Mouse (Mus musculus): ENCODE measurements around the gene R3hcc1l. TPM values are rescaled to one million over a fixed set of nuclear protein-coding genes. Genes with fewer than 3 reads are reported as not detected.

Gene R3hcc1l
- polyA plus RNA-seq, 1 experiment from 2014 or later, result 16.3 TPM

DNA sequence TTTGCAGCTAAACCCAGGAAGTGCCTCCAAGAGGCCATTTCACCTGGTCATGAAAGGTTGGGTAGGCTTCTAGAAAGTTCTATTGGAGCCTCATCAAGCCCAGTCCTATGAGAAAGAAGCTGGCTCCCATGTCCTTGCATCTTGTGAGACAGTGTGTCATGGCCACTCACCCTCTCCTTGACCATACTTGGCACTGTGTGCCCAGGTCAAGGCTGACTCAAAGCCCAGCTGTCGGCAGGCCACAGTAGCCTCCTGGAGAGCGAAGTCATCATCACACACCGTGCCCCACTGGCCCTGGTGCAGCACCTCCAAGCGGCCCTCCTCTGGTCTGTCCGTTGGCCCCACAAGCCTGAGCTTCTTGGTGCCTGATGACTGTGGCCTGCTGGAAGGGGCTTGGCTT, 89.5 kb downstream of the R3hcc1l start:
- Histone ChIP-seq H3K9ac (replicated peaks) (no peak overlapping the region), H3K27me3 (no peaks in the 10 kb centered on the region), H3K27ac (replicated peaks) (no peak overlapping the region), H3K4me3 (no peak overlapping the region), H3K4me2 (replicated peaks) (no peak overlapping the region), H3K9me3 (no peaks in the 10 kb centered on the region), H3K36me3 (no peaks in the 10 kb centered on the region), H3K4me1 (peaks cover 7% of the 10 kb centered on the region)
- WGBS, result 94% methylated on average over 5 of the region's 5 CpGs
- no peak for ATAC-seq (replicated peaks)

DNA sequence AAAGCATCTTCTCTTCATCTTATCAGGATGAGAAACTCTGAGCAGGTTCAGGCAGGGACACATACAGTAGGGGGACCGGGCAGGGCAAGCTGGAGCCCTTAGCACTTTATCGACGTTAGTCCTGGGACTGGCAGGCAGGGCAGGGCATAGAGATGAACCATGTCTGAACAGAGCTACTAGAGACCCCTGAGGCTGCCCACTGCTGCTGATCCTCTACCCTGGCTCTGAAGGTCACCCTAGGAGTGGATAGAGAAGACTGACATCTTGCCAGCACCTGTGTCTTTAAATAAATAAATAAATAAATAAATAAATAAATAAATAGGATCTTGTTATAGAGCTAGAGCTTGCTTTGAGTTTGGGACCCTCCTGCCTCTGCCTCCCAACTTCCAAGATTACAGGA, 91.2 kb downstream of the R3hcc1l start:
- H3K4me3 ChIP-seq, result no peak overlapping the region
- no peaks in the 10 kb centered on the region for H3K9me3 ChIP-seq
- no peak overlapping the region for H3K4me2 ChIP-seq (replicated peaks)
- 0 out of 2 replicates have a peak, but pooled peaks cover 4% of the 10 kb centered on the region for H3K27me3 ChIP-seq
- WGBS, result 86% methylated on average over 3 of the region's 3 CpGs
- H3K4me1 ChIP-seq, result peaks cover 7% of the 10 kb centered on the region
- no peaks in the 10 kb centered on the region for H3K36me3 ChIP-seq
- no peak overlapping the region for H3K9ac ChIP-seq (replicated peaks)
- ATAC-seq (replicated peaks), result no peak
- H3K27ac ChIP-seq (replicated peaks), result no peak overlapping the region

DNA sequence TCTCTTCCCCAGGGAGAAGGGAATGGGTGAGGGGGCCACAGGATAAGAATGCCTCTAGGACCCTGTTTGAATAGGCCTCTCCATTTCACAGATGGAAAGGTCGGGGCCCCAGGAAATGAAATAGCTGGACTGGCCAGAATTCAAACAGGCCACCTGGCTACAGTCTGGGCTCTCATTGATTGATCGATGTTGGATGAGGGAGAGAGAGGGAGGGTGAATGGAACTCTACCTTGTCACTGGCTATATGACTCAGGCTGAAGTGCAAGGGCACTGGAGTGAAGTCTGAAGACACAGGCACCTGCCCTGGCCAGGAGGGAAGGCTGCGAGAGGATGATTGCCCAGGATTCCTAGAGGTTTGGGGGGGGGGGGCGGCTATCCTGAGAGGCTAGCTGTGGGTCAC, 93.2 kb downstream of the R3hcc1l start:
- ATAC-seq (replicated peaks), result no peak
- Histone ChIP-seq H3K27ac (replicated peaks) (no peak overlapping the region), H3K4me3 (no peak overlapping the region), H3K27me3 (0 out of 2 replicates have a peak, but pooled peaks cover 4% of the 10 kb centered on the region), H3K4me1 (peaks cover 7% of the 10 kb centered on the region), H3K9me3 (no peaks in the 10 kb centered on the region), H3K36me3 (no peaks in the 10 kb centered on the region), H3K9ac (replicated peaks) (no peak overlapping the region), H3K4me2 (replicated peaks) (no peak overlapping the region)
- 80% methylated on average over 4 of the region's 4 CpGs for WGBS

DNA sequence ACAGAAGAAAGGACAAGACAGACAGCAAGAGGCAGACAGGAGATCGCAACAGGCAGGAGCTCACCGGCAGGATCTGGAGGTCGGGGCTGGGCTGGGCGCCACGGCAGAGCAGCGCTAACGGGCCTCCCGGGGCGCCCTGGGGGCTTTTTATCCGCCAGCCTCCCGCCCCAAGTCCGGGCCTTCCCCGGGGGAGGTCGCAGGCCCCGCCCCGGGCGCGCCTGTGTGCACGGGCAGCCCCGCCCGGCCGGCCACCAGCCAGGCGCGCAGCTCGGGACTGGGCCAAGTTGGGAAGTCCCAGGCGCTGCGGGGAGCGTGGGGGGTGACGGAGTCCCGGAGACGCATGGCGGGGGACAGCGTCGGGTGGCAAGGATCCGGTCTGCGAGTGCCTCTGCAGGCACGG, 94.1 kb downstream of the R3hcc1l start, which contains the start of gene Loxl4:
Loxl4 (minus strand) TSS at position 160 of the 400 bp plus-strand sequence.
- Histone ChIP-seq H3K4me3 (peak within 1 kb of the TSS; percentile 36), H3K4me1 (peaks cover 7% of the 10 kb centered on the region), H3K9ac (replicated peaks) (peak within 1 kb of the TSS; percentile 14; the same call in 1 of the 2 replicates), H3K27me3 (0 out of 2 replicates have a peak, but pooled peaks cover 4% of the 10 kb centered on the region), H3K9me3 (no peaks in the 10 kb centered on the region), H3K4me2 (replicated peaks) (peak within 1 kb of the TSS; percentile 63), H3K36me3 (no peaks in the 10 kb centered on the region), H3K27ac (replicated peaks) (no peak within 1 kb of the TSS)
- WGBS, result 1% methylated on average over 36 of the region's 37 CpGs
- ATAC-seq (replicated peaks), result peak; percentile 41; the same call in 1 of the 2 replicates

DNA sequence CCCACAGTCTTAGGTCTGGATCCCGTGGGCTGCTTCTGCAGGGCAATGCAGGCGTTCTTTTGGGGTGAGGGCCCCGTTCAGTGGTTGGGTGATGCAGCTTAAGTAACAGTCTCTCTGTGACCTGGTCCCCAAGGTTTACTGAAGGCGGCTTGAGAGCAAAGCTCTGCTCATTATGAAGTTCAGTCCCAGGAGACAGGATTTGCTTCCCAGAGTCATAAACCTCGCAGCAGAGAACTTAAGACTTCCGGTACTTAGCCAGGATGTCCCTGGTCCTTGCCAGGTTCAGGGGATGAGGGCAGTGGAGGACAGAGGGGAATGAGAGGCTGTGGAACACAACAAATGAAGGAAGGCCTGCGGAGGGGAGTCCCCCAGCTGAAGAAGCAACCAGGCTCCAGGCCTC, 94.6 kb downstream of the R3hcc1l start:
- H3K36me3 ChIP-seq, result no peaks in the 10 kb centered on the region
- no peak overlapping the region; the same call in 1 of the 2 replicates for H3K9ac ChIP-seq (replicated peaks)
- peaks cover 7% of the 10 kb centered on the region for H3K4me1 ChIP-seq
- H3K9me3 ChIP-seq, result no peaks in the 10 kb centered on the region
- H3K27ac ChIP-seq (replicated peaks), result no peak overlapping the region
- peak overlapping the region; percentile 36 for H3K4me3 ChIP-seq
- no peak for ATAC-seq (replicated peaks)
- 0 out of 2 replicates have a peak, but pooled peaks cover 4% of the 10 kb centered on the region for H3K27me3 ChIP-seq
- H3K4me2 ChIP-seq (replicated peaks), result peak overlapping the region; percentile 63
- WGBS, result 31% methylated on average over 7 of the region's 7 CpGs

DNA sequence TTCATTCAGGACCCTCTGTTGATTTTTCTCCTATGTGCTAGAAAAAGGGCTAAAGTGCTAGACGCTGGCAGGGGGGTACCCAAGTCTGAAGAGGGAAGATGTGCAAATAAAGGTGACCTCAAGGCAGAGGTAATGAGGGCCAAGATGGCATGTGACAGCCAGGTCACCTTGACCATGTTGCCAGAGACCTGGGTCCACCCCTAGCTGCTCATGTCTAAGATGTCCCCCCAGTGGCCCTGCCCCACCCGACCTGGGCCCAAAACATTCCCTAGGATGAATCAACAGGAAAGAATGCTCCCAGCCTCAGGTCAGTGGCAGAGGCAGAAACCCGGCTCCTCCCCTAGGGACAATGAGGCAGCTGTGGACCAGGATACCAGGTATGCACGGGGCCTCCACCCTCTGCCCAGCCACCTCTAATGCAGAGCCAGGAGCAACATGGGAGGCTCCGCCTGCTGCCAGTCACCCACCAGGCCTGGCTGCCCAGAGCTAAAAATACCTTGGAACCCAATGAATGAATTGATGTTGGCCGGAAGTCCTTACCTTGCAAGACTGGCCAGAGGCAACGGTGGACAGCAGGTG, 95.2 kb downstream of the R3hcc1l start:
- Histone ChIP-seq H3K27ac (replicated peaks) (no peak overlapping the region), H3K27me3 (0 out of 2 replicates have a peak, but pooled peaks cover 4% of the 10 kb centered on the region), H3K4me3 (no peak overlapping the region), H3K9ac (replicated peaks) (no peak overlapping the region), H3K4me2 (replicated peaks) (no peak overlapping the region), H3K36me3 (no peaks in the 10 kb centered on the region), H3K9me3 (no peaks in the 10 kb centered on the region), H3K4me1 (peaks cover 7% of the 10 kb centered on the region)
- no peak for ATAC-seq (replicated peaks)
- 75% methylated on average over 7 of the region's 7 CpGs for WGBS

DNA sequence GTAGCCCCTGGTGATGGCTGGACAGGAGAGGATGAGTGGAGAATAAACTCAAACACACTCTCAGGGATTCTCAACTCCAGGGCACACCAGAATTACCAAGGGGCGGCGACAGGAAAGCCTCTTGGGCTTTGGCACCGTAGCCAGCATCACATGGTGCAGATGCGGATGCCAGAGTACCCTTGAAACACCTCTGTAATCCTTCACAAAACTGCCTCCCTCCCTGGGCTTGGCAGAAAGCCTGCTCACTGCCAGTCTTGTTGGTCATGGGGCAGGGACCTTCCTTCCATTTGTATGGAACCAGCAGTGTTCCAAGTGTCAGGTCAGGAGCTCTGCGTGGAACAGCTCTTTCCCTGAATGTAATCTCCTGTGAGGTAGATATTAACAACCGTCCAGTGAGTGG, 109.5 kb downstream of the R3hcc1l start:
- Histone ChIP-seq H3K4me1 (peaks cover 4% of the 10 kb centered on the region; the same call in 1 of the 2 replicates), H3K9me3 (no peaks in the 10 kb centered on the region), H3K4me2 (replicated peaks) (no peak overlapping the region), H3K36me3 (no peaks in the 10 kb centered on the region), H3K27ac (replicated peaks) (no peak overlapping the region), H3K4me3 (no peak overlapping the region), H3K9ac (replicated peaks) (no peak overlapping the region), H3K27me3 (no peaks in the 10 kb centered on the region)
- 79% methylated on average over 6 of the region's 6 CpGs for WGBS
- ATAC-seq (replicated peaks), result no peak

DNA sequence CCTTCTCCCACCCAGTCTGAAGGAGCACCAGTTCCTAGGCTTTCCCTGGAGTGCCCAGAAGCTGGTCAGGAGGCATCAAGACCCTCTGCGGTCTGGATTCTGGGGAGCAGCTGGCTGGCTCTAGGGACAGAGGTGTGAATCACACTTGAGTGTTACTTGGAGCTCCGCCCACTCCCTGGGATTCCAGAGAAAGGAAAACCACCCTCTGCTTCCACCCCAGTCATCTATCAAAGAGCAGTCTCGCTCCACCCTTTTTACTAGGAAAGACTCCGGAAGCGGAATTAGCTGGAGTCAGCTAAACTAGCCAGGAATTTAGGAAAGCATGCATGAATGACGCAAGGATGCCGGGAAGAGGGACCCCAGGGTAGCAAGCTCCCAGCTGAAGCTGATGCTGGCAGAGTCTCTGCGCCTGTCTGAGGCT, 113.0 kb downstream of the R3hcc1l start:
- Histone ChIP-seq H3K4me3 (no peak overlapping the region), H3K27ac (replicated peaks) (no peak overlapping the region), H3K27me3 (no peaks in the 10 kb centered on the region), H3K9me3 (no peaks in the 10 kb centered on the region), H3K4me1 (peaks cover 7% of the 10 kb centered on the region; the same call in 1 of the 2 replicates), H3K4me2 (replicated peaks) (0 out of 2 replicates have a peak overlapping the region, but pooled peaks have one; percentile 0), H3K9ac (replicated peaks) (no peak overlapping the region), H3K36me3 (no peaks in the 10 kb centered on the region)
- peak; percentile 19; the same call in 1 of the 2 replicates for ATAC-seq (replicated peaks)
- 27% methylated on average over 8 of the region's 8 CpGs for WGBS

DNA sequence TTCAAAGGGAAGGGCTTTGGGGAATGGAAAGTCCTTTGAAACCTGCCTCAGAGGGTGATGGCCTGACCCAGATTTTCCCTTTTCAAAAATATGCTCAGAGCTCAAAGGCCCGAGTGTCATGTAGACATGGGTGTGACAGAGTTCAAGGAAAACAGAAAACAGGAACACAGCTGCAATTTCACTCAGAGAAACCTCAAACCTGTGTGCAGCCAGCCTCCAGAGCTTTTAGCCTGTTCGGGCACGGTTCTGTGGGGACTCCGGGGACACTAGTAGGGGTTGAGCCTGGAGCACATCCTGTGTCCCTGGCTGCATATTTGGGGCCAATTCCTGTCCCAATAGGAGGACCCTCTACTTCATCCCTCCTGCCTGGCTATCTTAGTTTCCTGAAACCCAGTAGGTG, 113.7 kb downstream of the R3hcc1l start:
- Histone ChIP-seq H3K36me3 (no peaks in the 10 kb centered on the region), H3K27ac (replicated peaks) (no peak overlapping the region), H3K9ac (replicated peaks) (no peak overlapping the region), H3K4me1 (peaks cover 14% of the 10 kb centered on the region), H3K27me3 (no peaks in the 10 kb centered on the region), H3K4me3 (no peak overlapping the region), H3K4me2 (replicated peaks) (no peak overlapping the region), H3K9me3 (no peaks in the 10 kb centered on the region)
- ATAC-seq (replicated peaks), result no peak
- 73% methylated on average over 4 of the region's 4 CpGs for WGBS

DNA sequence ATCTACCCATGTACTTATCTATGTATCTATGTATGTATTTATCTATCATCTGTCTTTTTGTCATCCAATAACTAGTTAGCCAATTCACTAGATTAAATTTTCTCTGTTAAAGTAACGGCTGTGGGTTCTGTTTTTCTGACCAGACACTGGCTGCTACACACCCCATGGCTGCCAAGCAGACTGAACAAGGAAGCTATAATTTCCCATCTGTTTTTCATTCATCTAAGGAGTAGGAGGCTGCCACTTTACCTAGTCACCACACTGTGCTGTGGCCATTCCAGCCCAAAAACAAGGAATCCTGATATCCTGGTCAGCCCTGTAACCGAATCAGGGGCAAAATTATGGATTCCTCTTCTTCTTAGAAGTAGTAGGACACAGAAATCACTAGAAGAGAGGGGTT, 115.1 kb downstream of the R3hcc1l start:
- Histone ChIP-seq H3K9me3 (no peaks in the 10 kb centered on the region), H3K4me3 (no peak overlapping the region)
- WGBS, result 74% methylated on average over 2 of the region's 2 CpGs

DNA sequence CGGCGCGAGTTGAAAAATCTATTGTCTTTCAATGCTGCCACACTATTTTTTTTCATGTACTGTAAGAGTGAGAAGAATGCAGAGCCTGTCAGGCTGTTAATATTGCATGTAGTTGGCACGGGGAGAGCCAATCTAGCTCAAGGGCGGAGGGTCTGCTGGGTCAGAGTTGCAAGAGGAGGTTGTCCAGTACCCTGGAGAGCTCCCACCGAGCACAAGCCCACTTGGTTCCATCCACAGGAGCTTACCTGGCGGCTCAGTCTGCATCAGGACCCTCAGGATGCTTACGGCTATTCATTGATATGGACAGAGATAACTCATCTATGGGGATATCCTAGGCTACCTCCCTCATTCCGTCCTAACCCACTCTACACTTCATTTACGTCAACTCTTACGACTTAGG, 118.1 kb downstream of the R3hcc1l start:
- peaks cover 12% of the 10 kb centered on the region for H3K4me1 ChIP-seq
- no peak overlapping the region for H3K9ac ChIP-seq (replicated peaks)
- no peak overlapping the region for H3K27ac ChIP-seq (replicated peaks)
- H3K27me3 ChIP-seq, result no peaks in the 10 kb centered on the region
- H3K4me3 ChIP-seq, result no peak overlapping the region
- 44% methylated on average over 11 of the region's 11 CpGs for WGBS
- H3K9me3 ChIP-seq, result no peaks in the 10 kb centered on the region
- no peaks in the 10 kb centered on the region for H3K36me3 ChIP-seq
- no peak overlapping the region for H3K4me2 ChIP-seq (replicated peaks)
- no peak for ATAC-seq (replicated peaks)

More for the DNA sequence above, 115.1 kb downstream of the R3hcc1l start:
- no peak overlapping the region for H3K9ac ChIP-seq (replicated peaks)
- H3K4me2 ChIP-seq (replicated peaks), result no peak overlapping the region
- no peaks in the 10 kb centered on the region for H3K36me3 ChIP-seq
- ATAC-seq (replicated peaks), result no peak
- peaks cover 16% of the 10 kb centered on the region for H3K4me1 ChIP-seq
- H3K27ac ChIP-seq (replicated peaks), result no peak overlapping the region
- no peaks in the 10 kb centered on the region for H3K27me3 ChIP-seq

DNA sequence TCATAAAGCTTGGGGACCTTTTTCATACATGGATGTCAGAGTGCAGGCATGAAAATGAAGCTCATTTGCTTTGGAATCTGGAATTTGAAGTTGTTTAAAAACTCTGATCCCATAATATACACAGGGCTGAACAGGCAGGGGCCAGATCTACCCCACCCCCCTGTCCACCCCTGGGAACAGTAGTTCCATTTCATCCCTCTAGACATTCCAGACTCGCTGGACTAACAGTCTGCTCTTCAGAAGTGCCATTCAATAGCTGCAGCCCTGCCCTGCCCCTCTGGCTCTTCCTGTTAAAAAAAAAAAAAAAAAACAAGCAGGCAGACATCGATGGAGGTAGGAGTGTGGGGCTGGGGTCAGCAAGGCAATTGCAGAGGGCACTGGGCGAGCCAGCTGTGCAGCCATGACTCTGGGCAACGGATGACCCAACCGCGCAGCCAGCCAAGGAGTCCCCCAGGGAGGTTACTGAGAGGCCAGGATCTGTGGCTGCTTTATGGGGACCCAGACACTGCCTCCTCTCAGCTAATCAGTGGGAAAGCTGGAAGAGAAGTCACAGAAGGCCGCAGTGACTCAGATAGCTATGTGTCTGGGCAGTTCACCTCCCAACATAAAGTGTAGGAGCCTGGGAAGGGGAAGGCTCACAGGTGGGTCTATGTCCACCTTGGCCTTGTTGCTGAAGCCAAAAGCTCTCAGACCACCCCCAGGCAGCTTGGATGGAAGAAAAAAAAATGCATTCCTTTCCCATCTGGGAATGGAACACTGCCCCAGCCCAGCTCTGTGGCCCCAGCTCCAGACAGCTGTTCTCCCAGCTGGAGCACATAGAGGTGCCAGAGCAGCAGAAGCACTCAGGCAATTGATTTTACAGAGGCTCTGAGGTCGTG, 120.3 kb downstream of the R3hcc1l start:
- no peaks in the 10 kb centered on the region for H3K36me3 ChIP-seq
- no peaks in the 10 kb centered on the region for H3K27me3 ChIP-seq
- no peak overlapping the region for H3K9ac ChIP-seq (replicated peaks)
- no peak overlapping the region for H3K27ac ChIP-seq (replicated peaks)
- no peak overlapping the region for H3K4me2 ChIP-seq (replicated peaks)
- WGBS, result 69% methylated on average over 8 of the region's 8 CpGs
- H3K9me3 ChIP-seq, result no peaks in the 10 kb centered on the region
- ATAC-seq (replicated peaks), result no peak
- H3K4me3 ChIP-seq, result no peak overlapping the region
- peaks cover 12% of the 10 kb centered on the region for H3K4me1 ChIP-seq
